Mouse (Mus musculus) cerebellum, postnatal 4 days (tissue): ENCODE data around the gene Zfp697.
"Not testable (repeated sequence)": the region's sequence is repeated elsewhere in the genome, so short reads cannot be mapped to it uniquely, and the experiment has no call there.

Source experiments
- DNase-seq, 2 experiments: peaks; one replicate each; pipeline ENCODE4 v3.0.0; 2022; ENCODE audit warnings: low spot score in 2 of 2, mixed read lengths in 1 of 2

Gene Zfp697

DNA sequence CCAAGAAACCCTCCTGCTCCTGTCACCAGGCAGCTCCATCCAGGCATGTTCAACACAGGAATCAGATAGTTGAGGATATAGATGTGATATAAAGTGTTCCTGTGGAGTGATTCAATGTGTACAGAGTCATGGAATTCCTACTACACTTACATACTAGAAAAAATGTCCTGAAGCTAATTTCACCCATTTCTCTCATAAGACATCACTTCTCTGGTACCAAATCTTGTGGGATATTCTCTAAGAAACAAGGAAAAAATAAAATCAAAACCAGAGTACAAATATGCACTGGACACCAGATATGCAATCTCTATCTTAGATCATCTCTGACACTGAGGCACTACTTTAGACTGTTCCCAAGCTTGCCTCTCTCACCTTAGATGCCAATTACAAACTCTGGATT is 247.9 kb downstream of the Zfp697 start, which contains the start of gene Hsd3b5:
Hsd3b5 (minus strand) TSS at position 101 of the 400 bp plus-strand sequence.
- DNase-seq, result no peak

DNA sequence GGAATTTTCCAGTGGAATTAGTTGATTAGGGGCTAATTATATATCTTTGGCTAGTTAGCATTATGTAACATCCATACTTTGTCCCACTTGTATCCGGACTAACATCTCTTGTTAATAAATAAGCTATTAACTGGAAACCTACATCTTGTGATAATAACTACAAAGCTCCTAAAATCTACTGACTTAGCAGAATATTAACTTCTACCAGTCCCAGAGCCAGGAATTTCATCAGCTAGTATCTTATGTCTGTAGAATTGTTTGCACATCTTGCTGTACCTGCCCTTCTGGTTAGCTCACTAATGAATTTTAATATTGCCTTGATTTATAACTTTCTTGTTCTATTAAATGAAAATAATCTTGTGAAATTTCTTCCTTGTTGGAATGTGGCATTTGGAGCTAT is 252.9 kb downstream of the Zfp697 start:
- DNase-seq, result no peak

DNA sequence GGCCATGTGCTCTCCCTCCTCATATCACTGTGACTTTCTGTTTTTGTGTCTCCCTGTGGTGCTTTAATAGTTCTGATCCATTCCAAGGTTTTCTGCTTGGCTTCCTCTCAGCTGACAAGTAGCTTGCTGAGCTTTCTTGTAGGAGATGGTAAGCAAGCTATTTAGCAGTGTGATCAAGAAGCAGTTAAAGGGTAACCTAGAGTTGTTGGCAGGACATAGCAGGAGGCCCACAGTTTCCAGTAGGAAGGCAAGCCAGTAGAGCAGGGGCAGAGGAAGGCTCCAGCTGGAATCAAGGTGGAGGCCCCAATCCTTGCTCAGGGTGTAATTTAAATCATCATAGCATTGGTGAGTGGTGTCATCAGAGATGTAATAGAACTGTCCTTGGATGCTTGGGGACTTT is 298.5 kb downstream of the Zfp697 start:
- no peak for DNase-seq

DNA sequence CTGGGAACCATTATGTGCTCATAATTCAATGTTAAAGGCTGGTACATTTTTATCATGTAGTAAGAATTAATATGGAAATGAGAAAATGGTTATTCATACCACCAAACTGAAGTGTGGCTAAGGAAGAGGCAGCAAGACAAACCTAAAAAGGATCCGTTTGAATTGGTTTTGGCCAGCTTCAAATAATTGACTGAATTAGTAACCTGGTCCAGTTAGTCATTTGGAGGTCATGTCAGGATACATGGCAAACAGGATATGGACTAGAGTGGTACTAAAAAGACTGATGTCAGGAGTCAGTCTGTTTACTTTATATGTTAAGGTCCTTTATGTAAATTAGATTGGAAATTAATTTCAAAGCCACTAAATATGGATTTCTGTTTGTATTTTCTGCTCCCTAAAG is 300.1 kb downstream of the Zfp697 start:
- no peak for DNase-seq

DNA sequence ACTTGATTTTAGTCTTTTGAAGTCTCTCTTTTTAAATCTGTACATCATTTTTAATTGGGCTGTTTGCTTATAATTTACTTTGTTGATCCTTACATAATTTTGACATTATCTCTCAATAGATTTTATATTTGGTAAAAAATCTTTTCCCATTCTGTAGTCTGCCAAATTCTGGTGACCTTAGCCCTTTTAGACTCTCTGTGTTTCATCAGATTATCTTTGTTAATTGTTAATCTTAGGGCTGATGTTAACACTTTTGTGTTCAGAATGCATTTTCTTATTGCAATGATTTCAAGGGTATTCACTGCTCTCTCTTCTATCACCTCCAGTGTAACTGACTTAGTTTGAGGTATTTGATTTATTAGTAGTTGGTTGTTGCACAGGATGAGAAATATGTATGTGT is 338.5 kb downstream of the Zfp697 start:
- no peak for DNase-seq

DNA sequence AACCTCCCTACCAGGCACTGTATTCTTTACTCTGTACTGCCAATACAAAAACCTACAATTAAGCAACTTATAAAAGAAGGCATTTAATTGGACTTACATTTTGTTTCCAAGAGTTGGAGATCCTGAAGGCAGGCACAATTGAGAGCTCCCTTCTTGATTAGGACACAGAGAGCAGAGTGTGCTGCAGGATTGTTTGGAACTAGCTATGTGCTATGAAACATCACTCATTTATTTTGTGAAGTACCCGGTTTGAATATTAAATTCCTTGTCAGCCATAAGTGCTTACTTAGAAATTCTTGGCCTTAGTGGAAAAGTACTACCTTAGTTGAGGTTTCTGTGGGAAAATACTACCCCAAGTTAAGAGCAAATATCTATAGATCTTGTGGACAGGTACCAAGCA is 342.1 kb downstream of the Zfp697 start, which contains the start of gene Hsd3b2:
Hsd3b2 (minus strand) TSS at position 168 of the 400 bp plus-strand sequence.
- no peak for DNase-seq

DNA sequence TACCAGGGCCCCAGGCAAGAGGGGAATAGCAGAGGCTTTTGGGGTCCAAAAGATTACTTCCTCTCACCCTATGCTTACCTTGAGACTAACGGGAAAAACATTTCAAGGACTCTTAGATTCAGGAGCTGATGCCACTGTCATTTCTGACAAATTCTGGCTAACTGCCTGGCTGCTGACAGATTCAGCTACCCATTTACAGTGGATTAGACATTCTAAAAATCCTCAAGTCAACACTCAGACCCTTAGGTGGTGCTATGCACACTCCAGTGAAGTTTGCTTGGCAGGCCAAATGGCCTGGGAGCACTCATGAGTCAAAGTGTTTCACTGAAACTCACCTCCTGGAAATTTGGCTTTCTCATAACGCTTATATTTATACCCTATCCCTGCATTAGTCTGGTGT is 344.0 kb downstream of the Zfp697 start:
- DNase-seq, result no peak

DNA sequence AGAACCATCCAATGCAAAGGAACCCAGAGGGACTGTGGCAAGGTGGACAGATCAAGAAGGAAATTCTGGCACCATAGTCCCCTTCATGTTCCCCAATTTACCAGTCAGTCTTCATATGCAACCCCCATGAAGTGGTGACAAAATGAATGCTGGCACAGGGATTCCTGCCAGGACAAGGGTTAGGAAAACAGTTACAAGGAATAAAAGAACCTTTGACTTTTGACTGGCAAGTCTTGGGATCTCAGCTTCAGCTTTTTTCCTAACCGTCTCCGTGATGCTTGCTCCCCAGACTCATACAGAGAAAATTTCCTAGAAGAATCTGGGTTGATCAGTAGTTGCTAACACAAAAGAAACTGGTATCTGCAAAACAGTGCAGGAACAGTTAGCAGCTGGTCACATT is 351.5 kb downstream of the Zfp697 start:
- no peak for DNase-seq

DNA sequence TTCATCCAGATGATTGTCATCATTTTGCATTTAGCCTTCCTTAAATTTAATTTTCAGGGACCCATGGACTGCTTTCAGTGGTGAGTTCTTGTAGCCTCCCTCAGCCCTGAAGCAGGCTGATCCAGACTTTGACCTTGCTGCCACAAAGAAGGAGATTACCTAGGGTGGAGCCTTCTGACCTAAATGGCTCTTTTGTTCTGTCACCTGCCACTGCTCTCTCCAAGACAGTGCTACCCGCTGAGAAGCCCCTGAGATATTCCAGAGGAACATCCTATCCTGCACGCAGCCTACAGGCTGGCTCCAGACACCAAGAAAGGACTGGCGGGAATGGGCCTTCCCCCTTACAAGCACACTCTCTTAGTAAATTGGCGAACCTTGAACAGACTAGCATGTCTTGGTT is 352.1 kb downstream of the Zfp697 start:
- no peak for DNase-seq

DNA sequence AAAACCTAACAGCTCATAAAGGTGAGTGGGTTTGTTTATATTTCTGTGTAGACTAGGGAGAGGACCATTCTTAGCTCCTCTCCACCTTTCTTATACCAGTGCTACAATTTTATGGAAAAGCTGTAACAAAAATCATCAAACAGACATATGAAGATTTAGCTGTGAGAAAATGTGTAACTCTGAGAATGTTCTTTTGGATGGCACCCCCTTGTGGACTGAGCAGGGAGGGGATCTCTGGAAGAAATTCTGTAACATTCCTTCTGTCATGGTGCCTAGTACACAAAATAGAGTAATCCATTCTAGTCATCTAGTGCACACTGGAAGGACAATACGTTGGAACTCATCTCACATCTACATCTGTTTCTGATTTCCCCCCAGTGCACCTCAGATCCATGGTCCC is 358.8 kb downstream of the Zfp697 start:
- not testable (repeated sequence) for DNase-seq

DNA sequence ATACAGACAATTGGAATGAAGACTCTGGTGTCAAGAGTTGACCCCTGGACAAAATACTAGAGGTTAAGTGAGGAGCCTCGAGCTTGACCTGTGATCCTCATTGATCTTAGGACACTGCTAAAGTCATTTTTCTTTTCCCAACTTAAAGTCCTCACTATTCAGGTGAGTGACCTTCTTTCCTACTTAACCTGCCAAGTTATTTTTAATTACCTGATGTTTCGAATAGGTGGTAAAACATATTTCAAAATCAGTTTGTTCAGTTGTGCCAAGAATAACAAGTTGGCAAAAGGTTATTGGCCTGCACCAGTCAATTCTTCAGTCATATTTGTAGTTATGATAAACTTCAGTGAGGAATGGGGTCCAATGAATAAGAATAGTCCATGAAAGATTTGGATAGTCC is 369.9 kb downstream of the Zfp697 start:
- no peak for DNase-seq

DNA sequence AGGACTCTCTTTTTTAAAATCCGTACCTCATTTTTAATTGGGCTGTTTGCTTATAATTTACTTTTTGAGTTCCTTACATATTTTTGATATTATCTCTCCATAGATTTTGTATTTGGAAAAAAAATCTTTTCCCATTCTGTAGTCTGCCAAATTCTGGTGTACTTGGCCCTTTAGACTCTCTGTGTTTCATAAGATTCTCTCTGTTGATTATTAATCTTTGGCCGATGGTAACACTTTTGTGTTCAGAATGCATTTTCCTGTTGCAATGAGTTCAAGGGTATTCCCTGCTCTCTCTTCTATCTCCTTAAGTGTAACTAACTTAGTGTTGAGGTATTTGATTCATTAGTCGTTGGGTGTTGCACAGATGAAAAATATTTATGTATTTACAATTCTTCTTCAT is 374.6 kb downstream of the Zfp697 start:
- no peak for DNase-seq

DNA sequence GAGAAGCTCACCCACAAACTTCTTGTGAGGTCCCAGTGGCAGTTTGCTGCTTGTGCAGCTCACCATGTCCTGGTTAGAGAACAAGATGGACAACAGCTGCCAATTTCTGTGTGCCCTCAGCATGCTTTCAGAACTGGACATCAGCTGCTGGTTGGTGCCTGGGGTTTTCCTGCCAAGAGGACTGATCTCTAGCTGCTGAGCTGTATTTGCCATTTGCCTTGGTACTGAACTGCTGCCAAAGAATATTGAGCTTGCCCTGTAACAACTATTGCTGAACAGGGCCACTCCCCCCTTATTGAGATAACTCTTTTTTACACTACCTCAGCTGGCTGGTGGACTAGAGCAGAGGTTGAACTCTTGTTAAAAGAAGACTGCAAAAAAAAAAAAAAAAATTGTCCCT is 381.9 kb downstream of the Zfp697 start:
- no peak for DNase-seq

DNA sequence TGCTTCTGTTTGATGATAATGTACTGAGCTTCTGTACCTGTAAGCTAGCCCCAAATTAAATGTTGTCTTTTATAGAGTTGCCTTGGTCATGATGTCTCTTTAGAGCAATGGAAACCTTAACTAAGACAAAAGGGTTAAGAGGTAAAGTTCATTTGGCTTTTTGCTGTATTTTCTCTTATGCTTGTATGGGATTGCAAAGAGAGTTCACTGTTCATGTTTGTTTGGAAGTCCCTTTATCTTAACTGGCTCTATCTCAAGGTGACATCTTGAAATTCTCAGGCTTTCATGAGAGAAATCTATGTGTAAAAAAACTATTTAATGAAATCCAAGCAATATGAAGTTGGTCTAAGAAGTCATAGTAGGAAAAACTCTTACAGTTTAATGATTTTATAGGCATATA is 398.7 kb downstream of the Zfp697 start:
- DNase-seq, result no peak

DNA sequence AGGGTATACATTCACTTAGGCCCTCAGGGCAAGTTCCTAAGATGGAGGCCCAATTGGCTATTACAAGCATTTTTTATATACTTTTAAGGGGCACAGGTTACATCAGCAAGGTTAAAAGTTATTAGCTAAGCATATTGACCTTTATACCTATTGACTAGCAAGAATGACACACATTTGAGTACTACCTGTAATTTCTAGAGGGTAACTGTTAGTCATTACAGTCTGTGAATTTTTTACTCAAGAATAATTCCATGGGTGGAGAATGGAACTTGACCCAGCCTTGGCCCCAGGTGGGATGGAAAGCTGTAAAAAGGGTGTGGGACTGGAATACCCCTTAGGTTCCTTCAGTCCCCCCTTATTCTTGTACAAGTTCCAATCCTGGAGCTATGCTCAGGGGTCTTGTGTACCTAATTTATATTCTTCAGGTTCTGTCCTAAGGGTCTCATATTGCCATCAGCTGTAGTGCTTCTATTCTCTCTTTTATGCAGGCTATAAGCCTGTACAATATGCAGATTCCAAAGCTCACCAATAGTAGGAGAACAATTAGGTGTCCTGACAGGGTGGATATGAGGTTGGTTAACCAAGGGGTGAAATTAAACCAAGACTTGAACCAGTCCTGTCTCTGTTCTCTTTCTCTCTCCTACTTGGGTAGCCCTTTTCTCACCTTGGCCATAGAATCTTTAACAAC is 400.1 kb downstream of the Zfp697 start:
- DNase-seq, result no peak

DNA sequence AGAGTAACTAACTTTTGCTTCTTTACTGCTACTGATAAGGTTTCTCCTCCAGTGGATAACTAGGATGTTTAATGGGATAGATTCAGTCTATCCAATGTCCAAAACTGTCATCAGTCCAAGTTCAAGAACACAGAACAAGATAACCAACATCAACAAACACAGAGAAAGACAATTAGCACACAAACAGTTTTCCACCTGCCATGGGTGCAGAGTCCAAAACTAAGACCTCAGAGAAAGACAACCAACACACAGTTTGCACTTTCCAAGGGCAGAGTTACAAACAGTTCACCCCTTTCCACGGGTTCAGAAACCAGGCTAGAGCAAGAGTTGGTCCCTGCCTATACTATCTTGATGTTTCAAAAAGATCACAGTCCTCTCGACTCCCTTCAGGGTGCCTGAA is 404.3 kb downstream of the Zfp697 start:
- no peak for DNase-seq
